Mouse (Mus musculus) MEL-GATA-1-ER (cell line): Measurements from ENCODE around the gene Hdgfl3.
"Not testable (repeated sequence)": the region's sequence is repeated elsewhere in the genome, so short reads cannot be mapped to it uniquely, and the experiment has no call there.

Experiments
- DNase-seq: peaks from one replicate; pipeline ENCODE4 v3.0.0-alpha.2; 2012; ENCODE audit warnings: low read depth; ENCODE audit errors: extremely low read depth

Gene Hdgfl3

GRCm38 (mm10) chr7:81854568-81855307 is 79.5 kb downstream of the Hdgfl3 start:
- no peak for DNase-seq

- no peak for DNase-seq
Measured at GRCm38 (mm10) chr7:81851706-81852105, 82.6 kb downstream of the Hdgfl3 start.

- no peak for DNase-seq
Measured at GRCm38 (mm10) chr7:81850171-81850570, 84.1 kb downstream of the Hdgfl3 start.

- no peak for DNase-seq
Measured at GRCm38 (mm10) chr7:81849633-81850032, 84.6 kb downstream of the Hdgfl3 start.

GRCm38 (mm10) chr7:81849214-81849613 is 85.1 kb downstream of the Hdgfl3 start:
- DNase-seq: no peak

- DNase-seq: no peak
Measured at GRCm38 (mm10) chr7:81847777-81848176, 86.5 kb downstream of the Hdgfl3 start.

- no peak for DNase-seq
Measured at GRCm38 (mm10) chr7:81847010-81847409, 87.3 kb downstream of the Hdgfl3 start.

GRCm38 (mm10) chr7:81846008-81846407 is 88.3 kb downstream of the Hdgfl3 start:
- no peak for DNase-seq

GRCm38 (mm10) chr7:81845313-81845712 is 89.0 kb downstream of the Hdgfl3 start:
- DNase-seq: no peak

GRCm38 (mm10) chr7:81844801-81845200 is 89.5 kb downstream of the Hdgfl3 start:
- no peak for DNase-seq

GRCm38 (mm10) chr7:81843903-81844302 is 90.4 kb downstream of the Hdgfl3 start:
- DNase-seq: no peak

GRCm38 (mm10) chr7:81842998-81843397 is 91.3 kb downstream of the Hdgfl3 start:
- no peak for DNase-seq

- DNase-seq: no peak
Measured at GRCm38 (mm10) chr7:81842141-81842540, 92.1 kb downstream of the Hdgfl3 start.

GRCm38 (mm10) chr7:81841439-81841838 is 92.8 kb downstream of the Hdgfl3 start:
- no peak for DNase-seq

GRCm38 (mm10) chr7:81840661-81841181 is 93.6 kb downstream of the Hdgfl3 start:
- no peak for DNase-seq

- no peak for DNase-seq
Measured at GRCm38 (mm10) chr7:81839746-81840145, 94.5 kb downstream of the Hdgfl3 start.

GRCm38 (mm10) chr7:81837771-81838170 is 96.5 kb downstream of the Hdgfl3 start:
- DNase-seq: not testable (repeated sequence)

GRCm38 (mm10) chr7:81835430-81835829 is 98.8 kb downstream of the Hdgfl3 start:
- DNase-seq: no peak

GRCm38 (mm10) chr7:81834847-81835246 is 99.4 kb downstream of the Hdgfl3 start:
- no peak for DNase-seq
